Mouse (Mus musculus): Measurements from ENCODE around the gene Myom1. TPM values are rescaled to one million over a fixed set of nuclear protein-coding genes. Genes with fewer than 3 reads are reported as not detected.

The Myom1 gene
- polyA plus RNA-seq, 1 experiment from 2014 or later, result 3.0 TPM

- no peak for TF ChIP-seq CTCF (IDR thresholded peaks at IDR 0.05; ENCODE audit: low read depth)
- DNase-seq (ENCODE audit: low spot score) (peak; percentile 41), ATAC-seq (replicated peaks; ENCODE audit: low FRiP score, low read depth) (no peak)
- peak overlapping the region; percentile 28 for H3K4me2 ChIP-seq (ENCODE audit: low read length)
- WGBS, result 55% methylated on average over 6 of the region's 6 CpGs
- no peaks in the 10 kb centered on the region for H3K27me3 ChIP-seq (ENCODE audit: insufficient read depth, low read length)
- peaks cover 17% of the 10 kb centered on the region for H3K36me3 ChIP-seq (ENCODE audit: insufficient read depth, low read length)
- H3K4me1 ChIP-seq (replicated peaks; ENCODE audit: insufficient read depth, low read length), result 0 out of 2 replicates have a peak, but pooled peaks cover 16% of the 10 kb centered on the region
- H3K9ac ChIP-seq (ENCODE audit: low read depth, low read length), result no peak overlapping the region
- no peaks in the 10 kb centered on the region for H3K9me3 ChIP-seq (replicated peaks; ENCODE audit: low read length)
- no peak overlapping the region for H3K4me3 ChIP-seq (replicated peaks; ENCODE audit: low read depth, low read length)
- peak overlapping the region; percentile 58 for H3K27ac ChIP-seq
Measured at GRCm38 (mm10) chr17:70997836-70998235, 4.6 kb upstream of the Myom1 start.

- H3K27me3 ChIP-seq (ENCODE audit: insufficient read depth, low read length), result no peaks in the 10 kb centered on the region
- H3K27ac ChIP-seq, result peak overlapping the region; percentile 58; the same call in 1 of the 2 replicates
- H3K4me2 ChIP-seq (ENCODE audit: low read length), result peak overlapping the region; percentile 28; the same call in 1 of the 2 replicates
- peaks cover 14% of the 10 kb centered on the region for H3K36me3 ChIP-seq (ENCODE audit: insufficient read depth, low read length)
- DNase-seq (ENCODE audit: low spot score) (peak; percentile 25), ATAC-seq (replicated peaks; ENCODE audit: low FRiP score, low read depth) (no peak)
- no peaks in the 10 kb centered on the region for H3K9me3 ChIP-seq (replicated peaks; ENCODE audit: low read length)
- H3K4me1 ChIP-seq (replicated peaks; ENCODE audit: insufficient read depth, low read length), result peaks cover 23% of the 10 kb centered on the region; the same call in 1 of the 2 replicates
- H3K4me3 ChIP-seq (replicated peaks; ENCODE audit: low read depth, low read length), result no peak overlapping the region
- H3K9ac ChIP-seq (ENCODE audit: low read depth, low read length), result no peak overlapping the region
- no peak for TF ChIP-seq CTCF (IDR thresholded peaks at IDR 0.05; ENCODE audit: low read depth)
- WGBS, result 67% methylated on average over 9 of the region's 9 CpGs
Measured at GRCm38 (mm10) chr17:70998400-70998975, 3.9 kb upstream of the Myom1 start.

- H3K9me3 ChIP-seq (replicated peaks; ENCODE audit: low read length), result no peaks in the 10 kb centered on the region
- H3K4me2 ChIP-seq (ENCODE audit: low read length), result peak overlapping the region; percentile 11; the same call in 1 of the 2 replicates
- H3K27me3 ChIP-seq (ENCODE audit: insufficient read depth, low read length), result no peaks in the 10 kb centered on the region
- peaks cover 14% of the 10 kb centered on the region for H3K36me3 ChIP-seq (ENCODE audit: insufficient read depth, low read length)
- H3K27ac ChIP-seq, result no peak overlapping the region
- no peak for ATAC-seq (replicated peaks; ENCODE audit: low FRiP score, low read depth)
- peaks cover 24% of the 10 kb centered on the region; the same call in 1 of the 2 replicates for H3K4me1 ChIP-seq (replicated peaks; ENCODE audit: insufficient read depth, low read length)
- H3K9ac ChIP-seq (ENCODE audit: low read depth, low read length), result no peak overlapping the region
- peak; percentile 70 for DNase-seq (ENCODE audit: low spot score)
- no peak for TF ChIP-seq CTCF (IDR thresholded peaks at IDR 0.05; ENCODE audit: low read depth)
- 30% methylated on average over 5 of the region's 5 CpGs for WGBS
- no peak overlapping the region for H3K4me3 ChIP-seq (replicated peaks; ENCODE audit: low read depth, low read length)
Measured at GRCm38 (mm10) chr17:70999187-70999586, 3.2 kb upstream of the Myom1 start.

GRCm38 (mm10) chr17:71000255-71000654 lies 2.2 kb upstream of the Myom1 start:
- H3K4me2 ChIP-seq (ENCODE audit: low read length), result peak overlapping the region; percentile 54
- DNase-seq (ENCODE audit: low spot score), result no peak
- peaks cover 24% of the 10 kb centered on the region; the same call in 1 of the 2 replicates for H3K4me1 ChIP-seq (replicated peaks; ENCODE audit: insufficient read depth, low read length)
- 0 out of 2 replicates have a peak overlapping the region, but pooled peaks have one; percentile 38 for H3K27ac ChIP-seq
- H3K9ac ChIP-seq (ENCODE audit: low read depth, low read length), result 0 out of 2 replicates have a peak overlapping the region, but pooled peaks have one; percentile 0
- no peaks in the 10 kb centered on the region for H3K9me3 ChIP-seq (replicated peaks; ENCODE audit: low read length)
- H3K27me3 ChIP-seq (ENCODE audit: insufficient read depth, low read length), result no peaks in the 10 kb centered on the region
- peaks cover 11% of the 10 kb centered on the region; the same call in 1 of the 2 replicates for H3K36me3 ChIP-seq (ENCODE audit: insufficient read depth, low read length)
- peak overlapping the region; percentile 89 for H3K4me3 ChIP-seq (replicated peaks; ENCODE audit: low read depth, low read length)
- WGBS, result 37% methylated on average over 2 of the region's 2 CpGs
- TF ChIP-seq CTCF (IDR thresholded peaks at IDR 0.05; ENCODE audit: low read depth), result no peak
- ATAC-seq (replicated peaks; ENCODE audit: low FRiP score, low read depth), result no peak

GRCm38 (mm10) chr17:71001067-71001466 lies 1.4 kb upstream of the Myom1 start:
- Histone ChIP-seq H3K4me1 (replicated peaks; ENCODE audit: insufficient read depth, low read length) (peaks cover 24% of the 10 kb centered on the region; the same call in 1 of the 2 replicates), H3K4me2 (ENCODE audit: low read length) (peak overlapping the region; percentile 54), H3K36me3 (ENCODE audit: insufficient read depth, low read length) (peaks cover 5% of the 10 kb centered on the region; the same call in 1 of the 2 replicates), H3K9ac (ENCODE audit: low read depth, low read length) (peak overlapping the region; percentile 97), H3K27me3 (ENCODE audit: insufficient read depth, low read length) (no peaks in the 10 kb centered on the region), H3K27ac (peak overlapping the region; percentile 100), H3K4me3 (replicated peaks; ENCODE audit: low read depth, low read length) (peak overlapping the region; percentile 89), H3K9me3 (replicated peaks; ENCODE audit: low read length) (no peaks in the 10 kb centered on the region)
- ATAC-seq (replicated peaks; ENCODE audit: low FRiP score, low read depth) (no peak), DNase-seq (ENCODE audit: low spot score) (peak; percentile 35)
- 5% methylated on average over 6 of the region's 6 CpGs for WGBS
- TF ChIP-seq CTCF (IDR thresholded peaks at IDR 0.05; ENCODE audit: low read depth), result no peak

- DNase-seq (ENCODE audit: low spot score) (peak; percentile 80), ATAC-seq (replicated peaks; ENCODE audit: low FRiP score, low read depth) (peak; percentile 50)
- H3K36me3 ChIP-seq (ENCODE audit: insufficient read depth, low read length), result no peaks in the 10 kb centered on the region
- peak overlapping the region; percentile 54 for H3K4me2 ChIP-seq (ENCODE audit: low read length)
- WGBS, result under 1% methylated on average over 37 of the region's 43 CpGs
- no peaks in the 10 kb centered on the region for H3K27me3 ChIP-seq (ENCODE audit: insufficient read depth, low read length)
- H3K9ac ChIP-seq (ENCODE audit: low read depth, low read length), result peak overlapping the region; percentile 97
- peaks cover 24% of the 10 kb centered on the region; the same call in 1 of the 2 replicates for H3K4me1 ChIP-seq (replicated peaks; ENCODE audit: insufficient read depth, low read length)
- H3K4me3 ChIP-seq (replicated peaks; ENCODE audit: low read depth, low read length), result peak overlapping the region; percentile 89
- H3K27ac ChIP-seq, result peak overlapping the region; percentile 100
- TF ChIP-seq CTCF (IDR thresholded peaks at IDR 0.05; ENCODE audit: low read depth), result no peak
- no peaks in the 10 kb centered on the region for H3K9me3 ChIP-seq (replicated peaks; ENCODE audit: low read length)
Measured at GRCm38 (mm10) chr17:71001699-71002080, 743 bp upstream of the Myom1 start.

Measured in kidney, postnatal 0 days (tissue).